ENCODE assay signal across 34 mouse cellular contexts in genomic region chr5:90596155-90596554, GRCm38 (mm10). TPM values are rescaled to one million over a fixed set of nuclear protein-coding genes. Genes with fewer than 3 reads are reported as not detected.
"Had no signal": no experiment of that assay in that cellular context is flagged by ENCODE, and none has a peak within 500 bp of the region (broad histone marks: within the 10 kb centered on the region; RNA-seq: fewer than 3 reads in every experiment).

No protein-coding gene starts in this region.

- H3K4me3 ChIP-seq: embryonic facial prominence, embryonic 10.5 days; embryonic facial prominence, embryonic 12.5 days; embryonic facial prominence, embryonic 13.5 days; embryonic facial prominence, embryonic 15.5 days; erythroblast, embryonic 14.5 days; forebrain, embryonic 10.5 days; forebrain, embryonic 12.5 days; forebrain, embryonic 13.5 days; forebrain, embryonic 15.5 days; gastrocnemius, adult 2 months; heart, adult 2 months; heart, embryonic 10.5 days had no signal

- H3K9ac ChIP-seq: embryonic facial prominence, embryonic 12.5 days; embryonic facial prominence, embryonic 13.5 days; embryonic facial prominence, embryonic 15.5 days; forebrain, embryonic 12.5 days; forebrain, embryonic 13.5 days; forebrain, embryonic 15.5 days; forebrain, postnatal 0 days had no signal

- H3K9me3 ChIP-seq: embryonic facial prominence, embryonic 10.5 days; embryonic facial prominence, embryonic 12.5 days; embryonic facial prominence, embryonic 13.5 days; embryonic facial prominence, embryonic 15.5 days; forebrain, embryonic 10.5 days; forebrain, embryonic 12.5 days; forebrain, embryonic 13.5 days; forebrain, embryonic 15.5 days; heart, embryonic 10.5 days had no signal

- H3K27ac ChIP-seq: embryonic facial prominence, embryonic 10.5 days; embryonic facial prominence, embryonic 12.5 days; embryonic facial prominence, embryonic 13.5 days; embryonic facial prominence, embryonic 15.5 days; forebrain, embryonic 10.5 days; forebrain, embryonic 12.5 days; forebrain, embryonic 13.5 days; forebrain, embryonic 15.5 days; gastrocnemius, adult 2 months; heart, adult 2 months; heart, embryonic 10.5 days had no signal

- DNase-seq: cerebellum, adult 9-11 months; cerebellum, postnatal 10 days; cerebellum, postnatal 14 days; cerebellum, postnatal 25 days; cerebellum, postnatal 36 days; embryo, embryonic 11 days; forebrain, postnatal 0 days; gastrocnemius, adult 2 months; gastrocnemius, postnatal 10 days; gastrocnemius, postnatal 14 days; gastrocnemius, postnatal 25 days; gastrocnemius, postnatal 36 days; heart, adult 11 months; heart, adult 18-20 months; heart, adult 2 months had no signal

- H3K4me1 ChIP-seq: embryonic facial prominence, embryonic 10.5 days; embryonic facial prominence, embryonic 12.5 days; embryonic facial prominence, embryonic 13.5 days; embryonic facial prominence, embryonic 15.5 days; forebrain, embryonic 10.5 days; forebrain, embryonic 12.5 days; forebrain, embryonic 13.5 days; forebrain, embryonic 15.5 days had no signal

- H3K27me3 ChIP-seq: embryonic facial prominence, embryonic 12.5 days; embryonic facial prominence, embryonic 13.5 days; embryonic facial prominence, embryonic 15.5 days; forebrain, embryonic 12.5 days; forebrain, embryonic 13.5 days; forebrain, embryonic 15.5 days had no signal

- H3K36me3 ChIP-seq: embryonic facial prominence, embryonic 10.5 days; embryonic facial prominence, embryonic 12.5 days; embryonic facial prominence, embryonic 13.5 days; embryonic facial prominence, embryonic 15.5 days; forebrain, embryonic 10.5 days; forebrain, embryonic 12.5 days; forebrain, embryonic 15.5 days; heart, embryonic 10.5 days had no signal

RNA-seq across cellular contexts. Expression of gene 5830473C10Rik, which starts 35.2 kb away (rescaled TPM):
- total RNA-seq: gastrocnemius, adult 18-20 months; gastrocnemius, adult 2 months; gastrocnemius, adult 8-10 months; gastrocnemius, postnatal 10 days; gastrocnemius, postnatal 14 days; gastrocnemius, postnatal 25 days; gastrocnemius, postnatal 36 days; granulocyte monocyte progenitor cell, adult 5-6 weeks; heart, adult 18-20 months; heart, adult 2 months had no signal
- polyA plus RNA-seq: embryonic facial prominence, embryonic 10.5 days; embryonic facial prominence, embryonic 11.5 days; embryonic facial prominence, embryonic 13.5 days; embryonic facial prominence, embryonic 15.5 days; erythroblast, embryonic 14.5 days; forebrain, embryonic 10.5 days; forebrain, embryonic 11.5 days; forebrain, embryonic 12.5 days; forebrain, embryonic 13.5 days; forebrain, embryonic 14.5 days; forebrain, embryonic 15.5 days; forebrain, embryonic 16.5 days; heart, adult 2 months had no signal

RNA-seq across cellular contexts. Expression of gene Rassf6, which starts 44.3 kb away (rescaled TPM):
- total RNA-seq: common myeloid progenitor, adult 5-6 weeks; gastrocnemius, adult 18-20 months; gastrocnemius, adult 2 months; gastrocnemius, adult 8-10 months; gastrocnemius, postnatal 10 days; gastrocnemius, postnatal 14 days; gastrocnemius, postnatal 25 days; gastrocnemius, postnatal 36 days; gastrocnemius, postnatal 4 days; heart, adult 2 months had no signal
- polyA plus RNA-seq: erythroblast, embryonic 14.5 days; forebrain, embryonic 13.5 days had no signal
